Comparison of ENCODE assay signal across 10 mouse cellular contexts in genomic region chr1:194929972-194930355, GRCm38 (mm10). TPM values are rescaled to one million over a fixed set of nuclear protein-coding genes. Genes with fewer than 3 reads are reported as not detected.
DNase-seq lines count a peak whose midpoint lies in the region; ATAC-seq and TF ChIP-seq lines count a peak whose summit lies in the region.
"Had no signal": no experiment of that assay in that cellular context is flagged by ENCODE, and none has a peak within 500 bp of the region (broad histone marks: within the 10 kb centered on the region; RNA-seq: fewer than 3 reads in every experiment).

No protein-coding gene starts in this region.

- H3K4me2 ChIP-seq in forebrain, postnatal 0 days (ENCODE audit: low read depth), result no peak overlapping the region
- H3K4me2 ChIP-seq in forebrain, embryonic 12.5 days, result no peak overlapping the region
- H3K4me2 ChIP-seq in limb, embryonic 15.5 days, result no peak overlapping the region
- H3K4me2 ChIP-seq in kidney, embryonic 14.5 days (replicated peaks; ENCODE audit: low read depth, low read length), result no peak overlapping the region

- peak; percentile 95 for ATAC-seq in forebrain, postnatal 0 days
- ATAC-seq in forebrain, embryonic 12.5 days (ENCODE audit: low FRiP score), result no peak
- peak; percentile 83 for ATAC-seq in limb, embryonic 15.5 days (ENCODE audit: insufficient number of reproducible peaks, low FRiP score, low TSS enrichment, low read depth)
- no peak for ATAC-seq in kidney, embryonic 14.5 days (ENCODE audit: low FRiP score, low TSS enrichment)

- H3K9me3 ChIP-seq in forebrain, postnatal 0 days (ENCODE audit: low read length), result no peaks in the 10 kb centered on the region
- no peaks in the 10 kb centered on the region for H3K9me3 ChIP-seq in forebrain, embryonic 12.5 days
- H3K9me3 ChIP-seq in limb, embryonic 15.5 days, result no peaks in the 10 kb centered on the region
- H3K9me3 ChIP-seq in kidney, embryonic 14.5 days (ENCODE audit: control insufficient read depth, low read length), result no peaks in the 10 kb centered on the region
- H3K9me3 ChIP-seq: megakaryocyte, embryonic 14.5 days had no signal

- H3K9ac ChIP-seq in forebrain, postnatal 0 days, result no peak overlapping the region
- H3K9ac ChIP-seq in forebrain, embryonic 12.5 days, result no peak overlapping the region
- no peak overlapping the region for H3K9ac ChIP-seq in limb, embryonic 15.5 days
- no peak overlapping the region for H3K9ac ChIP-seq in kidney, embryonic 14.5 days (ENCODE audit: low read depth, low read length)

- H3K4me3 ChIP-seq in forebrain, postnatal 0 days (ENCODE audit: low read depth, low read length), result no peak overlapping the region
- H3K4me3 ChIP-seq in forebrain, embryonic 12.5 days (replicated peaks), result no peak overlapping the region
- H3K4me3 ChIP-seq in limb, embryonic 15.5 days, result no peak overlapping the region
- H3K4me3 ChIP-seq in kidney, embryonic 14.5 days (ENCODE audit: low read length), result no peak overlapping the region
- H3K4me3 ChIP-seq: megakaryocyte, embryonic 14.5 days had no signal

- no peaks in the 10 kb centered on the region for H3K36me3 ChIP-seq in forebrain, postnatal 0 days (ENCODE audit: insufficient read depth)
- no peaks in the 10 kb centered on the region for H3K36me3 ChIP-seq in forebrain, embryonic 12.5 days (replicated peaks)
- no peaks in the 10 kb centered on the region for H3K36me3 ChIP-seq in limb, embryonic 15.5 days
- H3K36me3 ChIP-seq in kidney, embryonic 14.5 days (ENCODE audit: control insufficient read depth, insufficient read depth, low read length), result no peaks in the 10 kb centered on the region

- TF ChIP-seq CTCF in forebrain, postnatal 0 days (IDR thresholded peaks at IDR 0.05; ENCODE audit: low read depth), result no peak

- peak; percentile 79 for DNase-seq in forebrain, postnatal 0 days
- DNase-seq in Muller cell, postnatal 12 days (ENCODE audit: inconsistent ontology term), result peak; percentile 10
- peak; percentile 25 for DNase-seq in fibroblast of lung, adult 2 months (ENCODE audit: low read depth)
- DNase-seq in neural tube, embryonic 10.5 days (ENCODE audit: extremely low spot score, low spot score), result no peak
- DNase-seq in kidney, postnatal 14 days, result no peak
- DNase-seq: adrenal gland, postnatal 25 days had no signal

- H3K27me3 ChIP-seq in forebrain, postnatal 0 days (ENCODE audit: insufficient read depth, low read length), result no peaks in the 10 kb centered on the region
- H3K27me3 ChIP-seq in forebrain, embryonic 12.5 days, result no peaks in the 10 kb centered on the region
- no peaks in the 10 kb centered on the region for H3K27me3 ChIP-seq in limb, embryonic 15.5 days
- H3K27me3 ChIP-seq in kidney, embryonic 14.5 days (ENCODE audit: control insufficient read depth, insufficient read depth, low read length), result no peaks in the 10 kb centered on the region
- H3K27me3 ChIP-seq: megakaryocyte, embryonic 14.5 days had no signal

- H3K4me1 ChIP-seq in forebrain, postnatal 0 days (ENCODE audit: insufficient read depth), result no peaks in the 10 kb centered on the region
- H3K4me1 ChIP-seq in forebrain, embryonic 12.5 days, result peaks cover 2% of the 10 kb centered on the region; the same call in 1 of the 2 replicates
- 0 out of 2 replicates have a peak, but pooled peaks cover 2% of the 10 kb centered on the region for H3K4me1 ChIP-seq in limb, embryonic 15.5 days
- H3K4me1 ChIP-seq in kidney, embryonic 14.5 days (ENCODE audit: control insufficient read depth, insufficient read depth, low read length), result no peaks in the 10 kb centered on the region

- H3K27ac ChIP-seq in forebrain, postnatal 0 days (ENCODE audit: low read depth, low read length), result no peak overlapping the region
- no peak overlapping the region for H3K27ac ChIP-seq in forebrain, embryonic 12.5 days
- H3K27ac ChIP-seq in limb, embryonic 15.5 days, result peak overlapping the region; percentile 72
- no peak overlapping the region for H3K27ac ChIP-seq in kidney, embryonic 14.5 days (ENCODE audit: low read depth, low read length)

- 47% methylated on average over 1 of the region's 1 CpGs for WGBS in forebrain, postnatal 0 days
- 77% methylated on average over 1 of the region's 1 CpGs for WGBS in forebrain, embryonic 12.5 days
- 27% methylated on average over 1 of the region's 1 CpGs for WGBS in limb, embryonic 15.5 days
- 61% methylated on average over 1 of the region's 1 CpGs for WGBS in kidney, embryonic 14.5 days

RNA-seq across cellular contexts. Expression of gene Cd34, which starts 8.7 kb away (rescaled TPM):
- 23.2 and 23.9 TPM in 2 replicates for total RNA-seq in forebrain, postnatal 0 days (2014; rRNA removed)
- 22.0 and 24.5 TPM in 2 replicates for polyA plus RNA-seq in forebrain, postnatal 0 days (2015; fragmentation: Nextera tagmentation; extraction: Ambion mirVana)
- 35.8 and 36.5 TPM in 2 replicates for polyA plus RNA-seq in forebrain, embryonic 12.5 days (2016; fragmentation: Nextera tagmentation; extraction: Ambion mirVana)
- 125 and 143 TPM in 2 replicates for polyA plus RNA-seq in limb, embryonic 15.5 days (2015; fragmentation: Nextera tagmentation; extraction: Ambion mirVana)
- 70.5 and 90.2 TPM in 2 replicates for polyA plus RNA-seq in kidney, embryonic 14.5 days (2014; fragmentation: Nextera tagmentation; extraction: Ambion mirVana)

Comparison
In these comparisons a context has a peak if more than half of its experiments do, and no peak if none do; other contexts are left out.
1. ATAC-seq: peak in forebrain, postnatal 0 days (single experiment) and limb, embryonic 15.5 days (single experiment); none in forebrain, embryonic 12.5 days (single experiment) and kidney, embryonic 14.5 days (single experiment).
2. DNase-seq: peak in forebrain, postnatal 0 days (single experiment), Muller cell, postnatal 12 days (single experiment) and fibroblast of lung, adult 2 months (single experiment); none in neural tube, embryonic 10.5 days (single experiment) and kidney, postnatal 14 days (single experiment).